Mouse (Mus musculus): ENCODE results near the gene Enox1.

DNA sequence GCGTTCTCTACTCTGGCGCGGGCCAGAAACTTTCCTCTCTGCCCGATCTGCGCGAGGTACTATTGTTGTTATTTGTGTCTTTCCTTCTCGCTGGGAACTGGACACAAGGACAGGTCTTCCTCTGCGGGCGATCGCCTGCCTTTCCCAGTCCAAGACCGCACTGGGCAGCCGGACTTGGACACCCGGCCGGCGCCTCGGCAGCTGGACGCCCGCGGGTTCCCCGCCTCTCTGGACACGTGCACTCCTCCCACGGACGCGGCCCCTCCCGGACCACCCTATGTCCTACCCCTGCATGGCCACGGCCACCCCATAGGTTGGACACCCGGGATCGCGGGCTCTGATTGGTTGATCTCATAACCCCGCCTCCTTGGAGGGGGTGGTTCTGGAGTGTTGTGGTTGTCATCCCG is 945 bp downstream of the Enox1 start:
- no peak for TF ChIP-seq CTCF (IDR thresholded peaks at IDR 0.05; ENCODE audit: low read depth, low read length)
- TF ChIP-seq POLR2A (IDR thresholded peaks at IDR 0.05; ENCODE audit: insufficient read depth, low read length), result no peak

Data from ES-Bruce4 (cell line).